ENCODE assay signal across 21 mouse cellular contexts in the genomic region with DNA sequence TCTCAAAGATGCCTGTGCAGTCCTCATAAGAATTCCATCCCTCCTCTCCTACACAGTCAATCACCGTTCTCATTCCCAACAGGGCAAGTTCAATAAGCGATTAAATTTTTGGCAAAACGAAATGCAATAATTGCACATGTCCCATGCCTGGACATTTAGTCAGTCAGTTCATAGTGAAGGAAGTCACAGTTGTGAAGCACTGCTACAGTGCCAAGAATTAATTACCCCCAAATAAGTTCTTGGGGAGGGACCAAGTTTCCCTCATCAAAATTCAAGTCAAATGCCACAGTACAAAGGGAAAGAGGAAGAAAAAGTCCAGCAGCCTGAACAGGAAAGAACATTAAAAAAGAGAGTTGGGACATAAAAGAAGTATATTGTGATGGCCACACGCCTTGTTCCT.
DNase-seq lines count a peak whose midpoint lies in the region; ATAC-seq and TF ChIP-seq lines count a peak whose summit lies in the region.
"Had no signal": no experiment of that assay in that cellular context is flagged by ENCODE, and none has a peak within 500 bp of the region (broad histone marks: within the 10 kb centered on the region; RNA-seq: fewer than 3 reads in every experiment).

No protein-coding gene starts in this region.

- H3K9me3 ChIP-seq in hindbrain, embryonic 15.5 days: no peaks in the 10 kb centered on the region
- no peaks in the 10 kb centered on the region for H3K9me3 ChIP-seq in hindbrain, embryonic 12.5 days (replicated peaks)
- H3K9me3 ChIP-seq: embryonic facial prominence, embryonic 15.5 days; liver, embryonic 13.5 days had no signal

- H3K4me2 ChIP-seq in hindbrain, embryonic 15.5 days: no peak overlapping the region
- no peak overlapping the region for H3K4me2 ChIP-seq in hindbrain, embryonic 12.5 days (replicated peaks)
- H3K4me2 ChIP-seq: embryonic facial prominence, embryonic 15.5 days; heart, embryonic 11.5 days; liver, embryonic 13.5 days; lung, embryonic 14.5 days had no signal

- H3K27me3 ChIP-seq in hindbrain, embryonic 15.5 days: no peaks in the 10 kb centered on the region
- H3K27me3 ChIP-seq in hindbrain, embryonic 12.5 days: no peaks in the 10 kb centered on the region
- H3K27me3 ChIP-seq: embryonic facial prominence, embryonic 15.5 days; liver, embryonic 13.5 days had no signal

- no peak overlapping the region for H3K9ac ChIP-seq in hindbrain, embryonic 15.5 days
- H3K9ac ChIP-seq in hindbrain, embryonic 12.5 days: no peak overlapping the region
- H3K9ac ChIP-seq: embryonic facial prominence, embryonic 15.5 days; liver, embryonic 13.5 days; lung, embryonic 14.5 days had no signal

- H3K36me3 ChIP-seq in hindbrain, embryonic 15.5 days: no peaks in the 10 kb centered on the region
- H3K36me3 ChIP-seq in hindbrain, embryonic 12.5 days: no peaks in the 10 kb centered on the region
- H3K36me3 ChIP-seq: embryonic facial prominence, embryonic 15.5 days; liver, embryonic 13.5 days had no signal

- no peak overlapping the region for H3K4me3 ChIP-seq in hindbrain, embryonic 15.5 days
- H3K4me3 ChIP-seq in hindbrain, embryonic 12.5 days: no peak overlapping the region
- H3K4me3 ChIP-seq in layer of hippocampus, adult 2 months: no peak overlapping the region
- H3K4me3 ChIP-seq: embryonic facial prominence, embryonic 15.5 days; gastrocnemius, adult 2 months; liver, embryonic 13.5 days had no signal

- 69% methylated on average over 4 of the region's 4 CpGs for WGBS in hindbrain, embryonic 15.5 days
- 87% methylated on average over 4 of the region's 4 CpGs for WGBS in hindbrain, embryonic 12.5 days

- TF ChIP-seq POLR2A in brain, embryonic 14.5 days (IDR thresholded peaks at IDR 0.05; ENCODE audit: borderline replicate concordance, extremely low read depth, insufficient read depth, insufficient read length, poor library complexity, severe bottlenecking): no peak

- peak; percentile 76; the same call in 1 of the 2 replicates for ATAC-seq in hindbrain, embryonic 15.5 days (ENCODE audit: low FRiP score, low read depth)
- ATAC-seq in hindbrain, embryonic 12.5 days (ENCODE audit: low FRiP score): no peak
- ATAC-seq: activated CD4-positive, CD25-positive, alpha-beta regulatory T cell, adult 4 months; CD4-positive, CD25-positive, alpha-beta regulatory T cell, adult 4 months had no signal

- no peak overlapping the region for H3K27ac ChIP-seq in hindbrain, embryonic 15.5 days (replicated peaks)
- no peak overlapping the region for H3K27ac ChIP-seq in hindbrain, embryonic 12.5 days
- H3K27ac ChIP-seq in layer of hippocampus, adult 2 months: peak overlapping the region; percentile 70
- H3K27ac ChIP-seq: embryonic facial prominence, embryonic 15.5 days; gastrocnemius, adult 2 months; liver, embryonic 13.5 days had no signal

- peak; percentile 7 for DNase-seq in cerebellum, adult 9-11 months
- no peak for DNase-seq in cerebellum, adult 8-10 months
- peak in 1 of 2 experiments; percentile 18 for DNase-seq in layer of hippocampus, adult 2 months (ENCODE audit: low spot score in 2 of 2)
- no peak for DNase-seq in layer of hippocampus, postnatal 25 days (ENCODE audit: extremely low spot score in 1 of 2, low spot score in 1 of 2)
- peak; percentile 80 for DNase-seq in brain, embryonic 14.5 days (ENCODE audit: low read depth)
- DNase-seq in gastrocnemius, postnatal 10 days: no peak
- DNase-seq: adrenal gland, postnatal 14 days; gastrocnemius, adult 2 months; heart, postnatal 10 days; kidney, adult 18-20 months; liver, embryonic 13.5 days; lung, embryonic 14.5 days; lung, postnatal 4 days; right cerebral cortex, postnatal 4 days; thymus, adult 2 months had no signal

- no peaks in the 10 kb centered on the region for H3K4me1 ChIP-seq in hindbrain, embryonic 15.5 days (replicated peaks)
- H3K4me1 ChIP-seq in hindbrain, embryonic 12.5 days: no peaks in the 10 kb centered on the region
- H3K4me1 ChIP-seq: embryonic facial prominence, embryonic 15.5 days; liver, embryonic 13.5 days had no signal

- TF ChIP-seq CTCF in layer of hippocampus, adult 2 months (conservative IDR thresholded peaks at IDR 0.05): no peak
- TF ChIP-seq CTCF in brain, embryonic 14.5 days (IDR thresholded peaks at IDR 0.05; ENCODE audit: borderline replicate concordance, extremely low read depth, insufficient read depth, insufficient read length): no peak

Comparison
In these comparisons a context has a peak if more than half of its experiments do, and no peak if none do; other contexts are left out.
1. DNase-seq: peak in cerebellum, adult 9-11 months (single experiment) and brain, embryonic 14.5 days (single experiment); none in cerebellum, adult 8-10 months (single experiment), layer of hippocampus, postnatal 25 days (0 of 2) and gastrocnemius, postnatal 10 days (single experiment).